Mouse (Mus musculus) MEL (cell line): ENCODE measurements at regions not wholly inside any gene's neighbourhood (a gene's known extent, or its start where the extent isn't known, plus 50 kb on each side); places are given as distances from the start of the nearest gene placed in this dataset.

Source experiments
- DNase-seq: peaks from one replicate; pipeline ENCODE4 v3.0.0; 2011; ENCODE audit warnings: low read depth, low spot score
- H3K27ac ChIP-seq: 2 replicates; pipeline ENCODE4 v1.5.1; 2012; ENCODE audit warnings: low read depth, mild to moderate bottlenecking, control low read depth, low read length, moderate library complexity; ENCODE audit not compliant: control insufficient read depth
- H3K27me3 ChIP-seq, 2 experiments: fragments of 150-350 bp in 1 of 2; sonication (generic) in 1 of 2; 2 replicates each; pipeline ENCODE4 v1.6.1; 2012; ENCODE audit warnings: low read length in 2 of 2, mild to moderate bottlenecking in 2 of 2, improper control_type of control experiment in 1 of 2, moderate library complexity in 1 of 2; ENCODE audit not compliant: insufficient read depth in 2 of 2, control insufficient read depth in 1 of 2
- H3K36me3 ChIP-seq, 2 experiments: 2 replicates each; pipeline ENCODE4 v1.6.1; 2012 to 2014; ENCODE audit warnings: low read length in 2 of 2, improper control_type of control experiment in 1 of 2, inconsistent platforms in 1 of 2, mild to moderate bottlenecking in 1 of 2; ENCODE audit not compliant: insufficient read depth in 2 of 2, control insufficient read depth in 1 of 2
- H3K4me1 ChIP-seq, 2 experiments: fragments of 150-350 bp in 1 of 2; sonication (generic) in 1 of 2; 2 replicates each; pipeline ENCODE4 v1.6.1; 2012; ENCODE audit warnings: low read length in 2 of 2, improper control_type of control experiment in 1 of 2, mild to moderate bottlenecking in 1 of 2; ENCODE audit not compliant: insufficient read depth in 2 of 2, control insufficient read depth in 1 of 2
- H3K4me3 ChIP-seq, 2 experiments: fragments of 150-350 bp in 1 of 2; sonication (generic) in 1 of 2; 2 replicates each; pipeline ENCODE4 v1.5.1; 2012; ENCODE audit warnings: low read depth in 2 of 2, low read length in 2 of 2, mild to moderate bottlenecking in 2 of 2, moderate library complexity in 2 of 2, control low read depth in 1 of 2, improper control_type of control experiment in 1 of 2; ENCODE audit not compliant: control insufficient read depth in 1 of 2, insufficient read depth in 1 of 2
- H3K79me2 ChIP-seq: 2 replicates; pipeline ENCODE4 v1.6.1; 2012; ENCODE audit warnings: mild to moderate bottlenecking, low read length, moderate library complexity; ENCODE audit not compliant: control insufficient read depth, poor library complexity, insufficient read depth
- H3K9ac ChIP-seq: 2 replicates; pipeline ENCODE4 v1.6.1; 2012; ENCODE audit warnings: low read depth, mild to moderate bottlenecking, control low read depth, low read length, moderate library complexity; ENCODE audit not compliant: control insufficient read depth, poor library complexity, severe bottlenecking
- H3K9me3 ChIP-seq: fragments of 150-350 bp; sonication (generic); replicated peaks from 2 replicates; pipeline ENCODE4 v1.6.1; 2012; ENCODE audit warnings: mild to moderate bottlenecking, low read length, improper control_type of control experiment, moderate library complexity; ENCODE audit not compliant: insufficient read depth
- CHD1 ChIP-seq: IDR thresholded peaks from 2 replicates; pipeline ENCODE4 v1.6.1; 2012; ENCODE audit warnings: low read depth, mild to moderate bottlenecking, inconsistent platforms, low read length, improper control_type of control experiment
- CTCF ChIP-seq, 3 experiments: IDR thresholded peaks in 2 of 3; conservative IDR thresholded peaks in 1 of 3; 2 replicates each; pipeline ENCODE4 v1.5.1; 2011 to 2012; ENCODE audit warnings: low read length in 3 of 3, low read depth in 2 of 3, mild to moderate bottlenecking in 2 of 3, improper control_type of control experiment in 1 of 3, inconsistent platforms in 1 of 3, mixed read lengths in 1 of 3, moderate library complexity in 1 of 3; ENCODE audit not compliant: control insufficient read depth in 1 of 3, insufficient read depth in 1 of 3, poor library complexity in 1 of 3, severe bottlenecking in 1 of 3
- ELF1 ChIP-seq: IDR thresholded peaks from 2 replicates; pipeline ENCODE4 v1.6.1; 2014; ENCODE audit warnings: low read depth, mild to moderate bottlenecking, inconsistent platforms, low read length, improper control_type of control experiment, moderate library complexity
- EP300 ChIP-seq, 2 experiments: IDR thresholded peaks; 2 replicates each; pipeline ENCODE4 v1.6.1; 2011; ENCODE audit warnings: improper control_type of control experiment in 2 of 2, low read length in 2 of 2, low read depth in 1 of 2, mild to moderate bottlenecking in 1 of 2
- GABPA ChIP-seq: IDR thresholded peaks from 2 replicates; pipeline ENCODE4 v1.6.1; 2012; ENCODE audit warnings: low read depth, mild to moderate bottlenecking, inconsistent platforms, low read length, improper control_type of control experiment, moderate library complexity
- GATA1 ChIP-seq: IDR thresholded peaks from 2 replicates; pipeline ENCODE4 v1.6.1; 2011; ENCODE audit warnings: low read depth, low read length, improper control_type of control experiment
- JUND ChIP-seq: IDR thresholded peaks from 2 replicates; pipeline ENCODE4 v1.6.1; 2011; ENCODE audit warnings: low read depth, mild to moderate bottlenecking, improper control_type of control experiment, low read length
- MXI1 ChIP-seq: IDR thresholded peaks from 2 replicates; pipeline ENCODE4 v1.6.1; 2011; ENCODE audit warnings: mild to moderate bottlenecking, low read depth, low read length, improper control_type of control experiment
- MYB ChIP-seq: IDR thresholded peaks from 2 replicates; pipeline ENCODE4 v1.6.1; 2011; ENCODE audit warnings: mild to moderate bottlenecking, low read depth, low read length, improper control_type of control experiment
- MYC ChIP-seq: IDR thresholded peaks from 2 replicates; pipeline ENCODE4 v1.6.1; 2011; ENCODE audit warnings: low read depth, mild to moderate bottlenecking, low read length, improper control_type of control experiment, moderate library complexity
- POLR2A ChIP-seq, 2 experiments: IDR thresholded peaks; 2 replicates each; pipeline ENCODE4 v1.6.1; 2011 to 2012; ENCODE audit warnings: low read length in 2 of 2, mild to moderate bottlenecking in 2 of 2, control low read depth in 1 of 2, improper control_type of control experiment in 1 of 2, low read depth in 1 of 2, moderate library complexity in 1 of 2; ENCODE audit not compliant: control insufficient read depth in 1 of 2, insufficient read depth in 1 of 2, poor library complexity in 1 of 2
- RCOR1 ChIP-seq: IDR thresholded peaks from 2 replicates; pipeline ENCODE4 v1.6.1; 2012; ENCODE audit warnings: low read depth, mild to moderate bottlenecking, inconsistent platforms, low read length, improper control_type of control experiment
- SIN3A ChIP-seq: IDR thresholded peaks from 2 replicates; pipeline ENCODE4 v1.6.1; 2012; ENCODE audit warnings: low read length, improper control_type of control experiment, inconsistent platforms
- SMC3 ChIP-seq: IDR thresholded peaks from 2 replicates; pipeline ENCODE4 v1.6.1; 2011; ENCODE audit warnings: low read depth, low read length, improper control_type of control experiment
- TAL1 ChIP-seq: IDR thresholded peaks from 2 replicates; pipeline ENCODE4 v1.6.1; 2012; ENCODE audit warnings: mild to moderate bottlenecking, inconsistent platforms, low read length, moderate library complexity, mixed read lengths
- USF1 ChIP-seq: IDR thresholded peaks from 2 replicates; pipeline ENCODE4 v1.6.1; 2014; ENCODE audit warnings: low read depth, mild to moderate bottlenecking, inconsistent platforms, low read length, improper control_type of control experiment, moderate library complexity
- USF2 ChIP-seq, 2 experiments: IDR thresholded peaks; 2 replicates each; pipeline ENCODE4 v1.6.1; 2011 to 2012; ENCODE audit warnings: improper control_type of control experiment in 2 of 2, low read length in 2 of 2, borderline replicate concordance in 1 of 2, inconsistent platforms in 1 of 2, low read depth in 1 of 2, mild to moderate bottlenecking in 1 of 2; ENCODE audit not compliant: insufficient read depth in 1 of 2
- ZC3H11A ChIP-seq: IDR thresholded peaks from 2 replicates; pipeline ENCODE4 v1.6.1; 2012; ENCODE audit warnings: low read depth, mild to moderate bottlenecking, inconsistent platforms, low read length, improper control_type of control experiment
- ZKSCAN1 ChIP-seq: IDR thresholded peaks from 2 replicates; pipeline ENCODE4 v1.6.1; 2012; ENCODE audit warnings: low read depth, mild to moderate bottlenecking, inconsistent platforms, low read length, improper control_type of control experiment, moderate library complexity

DNA sequence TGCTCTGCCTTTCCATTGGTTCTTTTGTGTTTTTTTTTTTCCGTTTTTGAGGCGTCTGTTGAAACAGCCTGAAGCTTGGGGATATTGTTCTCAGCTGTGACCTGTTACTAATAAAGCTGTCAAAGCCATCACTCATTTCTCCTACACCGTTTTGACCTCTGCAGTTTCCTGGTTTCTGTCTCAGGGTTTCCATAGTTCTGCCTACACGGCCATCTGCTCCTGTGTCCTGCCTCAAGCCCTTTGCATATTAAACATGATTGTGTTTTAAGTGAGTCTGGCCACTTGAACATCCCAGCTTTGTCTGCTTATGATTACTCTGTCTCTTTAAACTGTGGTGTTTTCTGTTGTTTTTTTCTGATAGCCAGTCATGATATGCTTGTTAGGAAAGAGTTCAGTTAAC lies 114.1 kb upstream of the Commd3 start:
- Histone ChIP-seq H3K4me1 (no peaks in the 10 kb centered on the region), H3K4me3 (no peak overlapping the region), H3K36me3 (no peaks in the 10 kb centered on the region), H3K79me2 (no peaks in the 10 kb centered on the region), H3K27me3 (no peaks in the 10 kb centered on the region; a peak in 1 of 4 replicates), H3K9ac (no peak overlapping the region), H3K27ac (no peak overlapping the region), H3K9me3 (no peaks in the 10 kb centered on the region)
- no peak for DNase-seq
- no peak for TF ChIP-seq SIN3A
- TF ChIP-seq CTCF (IDR thresholded peaks at IDR 0.05 in 2 of 3, conservative IDR thresholded peaks at IDR 0.05 in 1 of 3; ENCODE audit: control insufficient read depth in 1 of 3, insufficient read depth in 1 of 3, low read depth in 2 of 3, low read length in 3 of 3, poor library complexity in 1 of 3, severe bottlenecking in 1 of 3) = no peak
- no peak for TF ChIP-seq MYC
- no peak for TF ChIP-seq SMC3
- no peak for TF ChIP-seq MXI1
- TF ChIP-seq GABPA = no peak
- no peak for TF ChIP-seq EP300 (IDR thresholded peaks at IDR 0.05; ENCODE audit: low read depth in 1 of 2, low read length in 2 of 2)
- TF ChIP-seq ELF1 = no peak

- Histone ChIP-seq H3K4me3 (no peak overlapping the region), H3K79me2 (no peaks in the 10 kb centered on the region), H3K27ac (no peak overlapping the region), H3K4me1 (no peaks in the 10 kb centered on the region), H3K9me3 (no peaks in the 10 kb centered on the region), H3K9ac (no peak overlapping the region), H3K36me3 (no peaks in the 10 kb centered on the region), H3K27me3 (no peaks in the 10 kb centered on the region)
- no peak for DNase-seq
- TF ChIP-seq ZC3H11A = no peak
- TF ChIP-seq TAL1 = no peak
- no peak for TF ChIP-seq MYB
- no peak for TF ChIP-seq USF2 (IDR thresholded peaks at IDR 0.05; ENCODE audit: borderline replicate concordance in 1 of 2, insufficient read depth in 1 of 2, low read depth in 1 of 2, low read length in 2 of 2)
- TF ChIP-seq JUND = no peak
- no peak for TF ChIP-seq MXI1
- TF ChIP-seq POLR2A (IDR thresholded peaks at IDR 0.05; ENCODE audit: control insufficient read depth in 1 of 2, insufficient read depth in 1 of 2, low read depth in 1 of 2, low read length in 2 of 2, poor library complexity in 1 of 2) = no peak
- no peak for TF ChIP-seq RCOR1
- TF ChIP-seq MYC = no peak
- TF ChIP-seq ZKSCAN1 = no peak
- TF ChIP-seq USF1 = no peak
- TF ChIP-seq CHD1 = no peak
- TF ChIP-seq SIN3A = no peak
- TF ChIP-seq GATA1 = no peak
Measured at GRCm38 (mm10) chr2:18547964-18548643, 124.1 kb upstream of the Commd3 start.
